Mouse (Mus musculus) bone marrow macrophage, adult 2 months (primary cell): ENCODE measurements at regions not wholly inside any gene's neighbourhood (a gene's known extent, or its start where the extent isn't known, plus 50 kb on each side); places are given as distances from the start of the nearest gene placed in this dataset.

Experiments
- CTCF ChIP-seq: IDR thresholded peaks from 2 replicates; pipeline ENCODE4 v1.5.1; 2012; ENCODE audit warnings: low read depth, mild to moderate bottlenecking, low read length, moderate library complexity
- POLR2A ChIP-seq: IDR thresholded peaks from 2 replicates; pipeline ENCODE4 v1.6.1; 2012; ENCODE audit warnings: mild to moderate bottlenecking, low read depth, low read length, borderline replicate concordance

DNA sequence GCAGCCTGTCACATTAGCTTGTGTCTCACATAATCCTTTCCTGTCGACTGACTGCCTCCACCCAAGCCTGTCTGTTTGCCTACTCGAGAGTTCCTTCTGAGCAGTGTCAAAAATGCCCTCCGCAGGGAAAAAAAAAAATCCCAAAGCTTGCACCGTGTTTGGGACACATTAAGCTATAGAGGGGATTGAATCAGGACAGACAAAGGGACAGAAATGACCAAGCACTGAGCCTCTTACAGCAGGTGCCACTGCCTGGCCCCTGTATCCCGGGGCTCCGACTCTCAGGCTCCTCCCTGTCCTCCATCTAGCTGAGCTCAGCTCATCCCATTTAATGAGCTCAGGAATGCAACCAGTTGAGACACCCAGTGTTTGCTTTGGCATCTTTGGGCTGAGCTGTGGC lies 69.1 kb upstream of the Ankrd34c start:
- TF ChIP-seq CTCF (no peak), POLR2A (no peak)
